ENCODE assay signal across 9 mouse cellular contexts in genomic region chr17:42613043-42613737, GRCm38 (mm10). TPM values are rescaled to one million over a fixed set of nuclear protein-coding genes. Genes with fewer than 3 reads are reported as not detected.
DNase-seq lines count a peak whose midpoint lies in the region; ATAC-seq and TF ChIP-seq lines count a peak whose summit lies in the region.
"Had no signal": no experiment of that assay in that cellular context is flagged by ENCODE, and none has a peak within 500 bp of the region (broad histone marks: within the 10 kb centered on the region; RNA-seq: fewer than 3 reads in every experiment).

No protein-coding gene starts in this region.

- peak; percentile 38 for DNase-seq in heart, adult 8-10 months (ENCODE audit: low spot score)
- DNase-seq in heart, postnatal 25 days (ENCODE audit: low spot score) = no peak
- DNase-seq in Patski (ENCODE audit: low read depth, low spot score) = no peak
- peak; percentile 76 for DNase-seq in embryo, embryonic 10 days (ENCODE audit: low spot score)
- peak; percentile 74 for DNase-seq in hindbrain, embryonic 11.5 days (ENCODE audit: low spot score)
- DNase-seq in left cerebral cortex, adult 11 months (ENCODE audit: low spot score) = peak; percentile 47

- H3K4me2 ChIP-seq in hindbrain, embryonic 11.5 days (replicated peaks; ENCODE audit: low read depth, low read length) = no peak overlapping the region
- no peak overlapping the region for H3K4me2 ChIP-seq in midbrain, embryonic 12.5 days (replicated peaks)

- H3K27me3 ChIP-seq in Patski = no peaks in the 10 kb centered on the region
- no peaks in the 10 kb centered on the region for H3K27me3 ChIP-seq in hindbrain, embryonic 11.5 days (ENCODE audit: control insufficient read depth, insufficient read depth, low read length)
- no peaks in the 10 kb centered on the region for H3K27me3 ChIP-seq in midbrain, embryonic 12.5 days

- WGBS in hindbrain, embryonic 11.5 days = 38% methylated on average over 6 of the region's 6 CpGs
- 34% methylated on average over 6 of the region's 6 CpGs for WGBS in midbrain, embryonic 12.5 days

- no peak overlapping the region for H3K4me3 ChIP-seq in hindbrain, embryonic 11.5 days (ENCODE audit: low read depth, low read length)
- H3K4me3 ChIP-seq in midbrain, embryonic 12.5 days = no peak overlapping the region

- H3K9me3 ChIP-seq in hindbrain, embryonic 11.5 days (ENCODE audit: control insufficient read depth, low read length) = no peaks in the 10 kb centered on the region
- no peaks in the 10 kb centered on the region for H3K9me3 ChIP-seq in midbrain, embryonic 12.5 days

- no peak overlapping the region for H3K9ac ChIP-seq in hindbrain, embryonic 11.5 days (ENCODE audit: low read depth, low read length)
- H3K9ac ChIP-seq in midbrain, embryonic 12.5 days (replicated peaks) = no peak overlapping the region

- CTCF ChIA-PET in Patski (lab: Charles Lee) = interaction anchor here (0.6 to 2.1 kb wide), 23 partner anchors 9 to 1107 kb away, joined by 3 to 15 read pairs (median 3); no protein-coding TSS in a partner anchor

- in situ Hi-C loops in Patski (cut with MboI; ENCODE audit: low pct_unique_long_range_greater_than_20kb) = loop anchor here (25.0 kb wide), 1 partner anchor 1601 kb away; no protein-coding TSS in a partner anchor

- peak; percentile 93 for ATAC-seq in Patski
- peak; percentile 38; the same call in 1 of the 2 replicates for ATAC-seq in hindbrain, embryonic 11.5 days (ENCODE audit: low FRiP score)
- peak; percentile 40; the same call in 1 of the 2 replicates for ATAC-seq in midbrain, embryonic 12.5 days (ENCODE audit: low FRiP score, low read depth)
- ATAC-seq in erythroid progenitor cell, adult 5-6 weeks (replicated peaks; ENCODE audit: low FRiP score, poor library complexity, severe bottlenecking) = no peak

- intact Hi-C loops in heart, postnatal 25 days (cut with DNase I) = loop anchor here (2.0 kb wide), 1 partner anchor 330 kb away; no protein-coding TSS in a partner anchor

- H3K4me1 ChIP-seq in hindbrain, embryonic 11.5 days (replicated peaks; ENCODE audit: control insufficient read depth, insufficient read depth, low read length) = no peaks in the 10 kb centered on the region
- H3K4me1 ChIP-seq in midbrain, embryonic 12.5 days = peaks cover 2% of the 10 kb centered on the region; the same call in 1 of the 2 replicates

- TF ChIP-seq CTCF in Patski (IDR thresholded peaks at IDR 0.05) = peak; percentile 76

- POLR2A ChIA-PET in Patski (lab: Charles Lee) = no interaction called here

- no peak overlapping the region for H3K27ac ChIP-seq in hindbrain, embryonic 11.5 days (ENCODE audit: low read depth, low read length)
- H3K27ac ChIP-seq in midbrain, embryonic 12.5 days (replicated peaks) = no peak overlapping the region

- H3K36me3 ChIP-seq in hindbrain, embryonic 11.5 days (ENCODE audit: control insufficient read depth, insufficient read depth, low read length) = no peaks in the 10 kb centered on the region
- H3K36me3 ChIP-seq in midbrain, embryonic 12.5 days = no peaks in the 10 kb centered on the region

RNA-seq across cellular contexts. Expression of gene Opn5, which starts 2.0 kb away (rescaled TPM):
- not detected for total RNA-seq in heart, adult 8-10 months (2022)
- not detected for total RNA-seq in heart, postnatal 25 days (2021)
- polyA plus RNA-seq in Patski (2021) = 0.46 TPM
- 0.10 TPM in 1 of 2 replicates, not detected in the other for polyA plus RNA-seq in hindbrain, embryonic 11.5 days (2014; fragmentation: Nextera tagmentation; extraction: Ambion mirVana)
- polyA plus RNA-seq in midbrain, embryonic 12.5 days (2016; fragmentation: Nextera tagmentation; extraction: Ambion mirVana) = 0.18 TPM in 1 of 2 replicates, not detected in the other
- not detected in 2 replicates for total RNA-seq in erythroid progenitor cell, adult 5-6 weeks (2015; ENCODE audit: low replicate concordance)
- not detected in 2 replicates for total RNA-seq in erythroid progenitor cell, adult 5-6 weeks (2017; ENCODE audit: low replicate concordance)
- polyA plus RNA-seq: lung, embryonic 16.5 days had no signal

Comparison
In these comparisons a context has a peak if more than half of its experiments do, and no peak if none do; other contexts are left out.
1. DNase-seq: peak in heart, adult 8-10 months (single experiment), embryo, embryonic 10 days (single experiment), hindbrain, embryonic 11.5 days (single experiment) and left cerebral cortex, adult 11 months (single experiment); none in heart, postnatal 25 days (single experiment) and Patski (single experiment).